Mouse (Mus musculus) left cerebral cortex, postnatal 10 days (tissue): ENCODE results near the gene Fam227a. TPM values are rescaled to one million over a fixed set of nuclear protein-coding genes. Genes with fewer than 3 reads are reported as not detected.

ENCODE experiments used
- DNase-seq, 2 experiments: peaks; one replicate each; pipeline ENCODE4 v3.0.0; 2021 to 2022; ENCODE audit warnings: low spot score in 2 of 2, mixed read lengths in 1 of 2; ENCODE audit errors: extremely low spot score in 1 of 2
- intact Hi-C: fragments of 180-260 bp; cut with DNase I; formaldehyde crosslinking; loops from one replicate; pipeline ENCODE4 v1.15.1; 2025
- total RNA-seq, 2 experiments: library from RNA; stranded (reverse); gene quantifications; 2 replicates each; pipeline ENCODE4 v1.2.3; 2021

Fam227a gene
- total RNA-seq, result 10 to 100 TPM; 10.4 to 10.6 TPM

GRCm38 (mm10) chr15:79658531-79659375, at the start of gene Fam227a, which contains the start of gene Cby1:
Fam227a (minus strand) TSS chr15:79658956.
Cby1 (plus strand) TSS chr15:79659199.
- intact Hi-C loops, result loop anchor here (10.0 kb wide), 1 partner anchor 114 kb away; the partner anchor contains the start of gene Ddx17

GRCm38 (mm10) chr15:79708229-79708822, 49.6 kb upstream of the Fam227a start:
- intact Hi-C loops, result no loop called here
- no peak for DNase-seq

More at GRCm38 (mm10) chr15:79658531-79659375, at the start of gene Fam227a, which contains the start of gene Cby1:
- DNase-seq, result peak; percentile 94 to 96

- DNase-seq, result no peak
- intact Hi-C loops, result no loop called here
Measured at GRCm38 (mm10) chr15:79706603-79707214, 48.0 kb upstream of the Fam227a start.

GRCm38 (mm10) chr15:79697558-79698187, 38.9 kb upstream of the Fam227a start:
- DNase-seq, result no peak
- intact Hi-C loops, result no loop called here

GRCm38 (mm10) chr15:79697011-79697410, 38.3 kb upstream of the Fam227a start:
- intact Hi-C loops, result no loop called here
- no peak for DNase-seq

- intact Hi-C loops, result no loop called here
- DNase-seq, result no peak
Measured at GRCm38 (mm10) chr15:79696508-79696907, 37.8 kb upstream of the Fam227a start.

- intact Hi-C loops, result no loop called here
- no peak for DNase-seq
Measured at GRCm38 (mm10) chr15:79695516-79695915, 36.8 kb upstream of the Fam227a start.

GRCm38 (mm10) chr15:79694512-79694911, 35.8 kb upstream of the Fam227a start:
- intact Hi-C loops, result no loop called here

GRCm38 (mm10) chr15:79693740-79694139, 35.0 kb upstream of the Fam227a start:
- intact Hi-C loops, result no loop called here
- DNase-seq, result no peak

More at GRCm38 (mm10) chr15:79694512-79694911, 35.8 kb upstream of the Fam227a start:
- no peak for DNase-seq

GRCm38 (mm10) chr15:79692334-79692733, 33.6 kb upstream of the Fam227a start:
- DNase-seq, result no peak
- intact Hi-C loops, result no loop called here

GRCm38 (mm10) chr15:79691023-79691508, 32.3 kb upstream of the Fam227a start:
- peak in 1 of 2 experiments; percentile 69 for DNase-seq
- intact Hi-C loops, result no loop called here

GRCm38 (mm10) chr15:79690426-79691022, 31.8 kb upstream of the Fam227a start, which contains the start of gene Gtpbp1:
Gtpbp1 (plus strand) TSS chr15:79690845.
- intact Hi-C loops, result no loop called here

GRCm38 (mm10) chr15:79689662-79690425, 31.1 kb upstream of the Fam227a start:
- DNase-seq, result no peak
- intact Hi-C loops, result no loop called here

More at GRCm38 (mm10) chr15:79690426-79691022, 31.8 kb upstream of the Fam227a start, which contains the start of gene Gtpbp1:
- peak; percentile 97 to 100 for DNase-seq

- DNase-seq, result no peak
- intact Hi-C loops, result no loop called here
Measured at GRCm38 (mm10) chr15:79688268-79688956, 29.7 kb upstream of the Fam227a start.

GRCm38 (mm10) chr15:79687646-79688267, 29.0 kb upstream of the Fam227a start, which contains the start of gene Josd1:
Josd1 (minus strand) TSS chr15:79687919.
- peak; percentile 92 to 95 for DNase-seq
- intact Hi-C loops, result no loop called here

GRCm38 (mm10) chr15:79687175-79687574, 28.4 kb upstream of the Fam227a start:
- intact Hi-C loops, result no loop called here
- no peak for DNase-seq
